Mouse (Mus musculus) monocyte, adult 5-6 weeks (primary cell): Measurements from ENCODE around the gene Acot5. TPM values are rescaled to one million over a fixed set of nuclear protein-coding genes. Genes with fewer than 3 reads are reported as not detected.

ENCODE experiments used
- ATAC-seq: fragments of 153-309, 156-312 bp; replicated peaks from 2 replicates; pipeline ENCODE4 v1.8.0; 2017; ENCODE audit warnings: mild to moderate bottlenecking; ENCODE audit not compliant: low TSS enrichment, insufficient number of reproducible peaks, severe bottlenecking, poor library complexity, low FRiP score
- total RNA-seq: library from RNA; stranded (forward); fragments of 200-1000, 200-491, 200-594 nt; gene quantifications from 3 replicates; pipeline ENCODE4 v1.2.3, GENCODE M21; 2017

Acot5 gene
- total RNA-seq, 1 experiment from 2014 or later, result not detected

DNA sequence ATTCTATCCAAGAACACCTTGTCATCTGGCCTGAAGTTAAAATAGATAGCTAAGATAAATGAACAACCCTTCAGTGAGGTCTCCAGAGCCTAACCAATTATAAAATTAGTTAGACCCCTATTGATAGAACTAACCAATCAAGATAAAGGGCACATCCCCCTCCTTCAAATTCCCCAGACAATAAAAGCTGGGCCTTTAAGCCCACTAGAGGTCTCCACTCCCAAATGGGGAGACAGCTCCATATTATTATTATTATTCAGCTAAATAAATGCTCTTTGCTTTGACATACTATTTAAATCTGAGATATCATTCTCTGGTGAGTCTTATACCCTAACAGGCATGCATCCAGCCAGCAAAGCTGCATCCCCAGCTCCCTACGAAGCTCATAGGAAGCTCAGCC, 40.8 kb downstream of the Acot5 start:
- ATAC-seq, result no peak

DNA sequence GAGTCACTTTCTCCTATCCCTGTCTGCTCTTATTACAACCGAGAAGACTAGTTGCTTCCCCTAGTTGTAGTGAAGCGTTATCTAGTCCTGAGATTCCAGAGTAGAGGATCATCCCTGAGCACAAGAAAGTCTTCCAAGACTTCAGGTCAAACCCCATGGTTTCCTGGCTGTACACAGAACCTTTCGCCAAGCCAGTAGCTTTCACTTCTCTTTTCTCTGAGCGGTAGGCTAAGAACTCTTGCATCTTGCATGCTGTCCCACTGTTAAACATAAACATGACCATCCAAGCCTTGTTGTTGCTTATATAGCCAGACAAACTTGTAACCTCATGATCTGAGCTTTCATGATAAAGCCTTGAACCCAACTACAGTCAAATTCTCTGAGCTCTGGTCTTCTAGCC, 41.7 kb downstream of the Acot5 start:
- no peak for ATAC-seq

DNA sequence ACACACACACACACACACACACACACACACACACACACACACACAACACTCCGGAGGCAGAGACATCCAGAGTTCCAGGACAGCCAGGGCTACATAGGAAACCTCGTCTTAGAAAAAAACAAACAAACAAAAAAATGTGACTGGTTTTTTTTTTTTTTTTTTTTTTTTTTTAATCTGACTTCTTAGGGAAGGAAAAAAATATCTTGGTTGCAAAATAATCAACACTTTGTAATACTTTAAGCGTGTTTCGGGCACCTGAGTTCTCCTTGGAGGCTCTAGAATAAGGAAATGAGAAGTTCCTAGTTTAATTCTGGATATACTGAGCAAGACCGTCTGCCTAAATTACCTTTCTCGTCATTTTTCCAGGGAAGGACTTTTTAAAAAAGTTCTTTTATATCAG, 44.6 kb downstream of the Acot5 start:
- ATAC-seq, result no peak

DNA sequence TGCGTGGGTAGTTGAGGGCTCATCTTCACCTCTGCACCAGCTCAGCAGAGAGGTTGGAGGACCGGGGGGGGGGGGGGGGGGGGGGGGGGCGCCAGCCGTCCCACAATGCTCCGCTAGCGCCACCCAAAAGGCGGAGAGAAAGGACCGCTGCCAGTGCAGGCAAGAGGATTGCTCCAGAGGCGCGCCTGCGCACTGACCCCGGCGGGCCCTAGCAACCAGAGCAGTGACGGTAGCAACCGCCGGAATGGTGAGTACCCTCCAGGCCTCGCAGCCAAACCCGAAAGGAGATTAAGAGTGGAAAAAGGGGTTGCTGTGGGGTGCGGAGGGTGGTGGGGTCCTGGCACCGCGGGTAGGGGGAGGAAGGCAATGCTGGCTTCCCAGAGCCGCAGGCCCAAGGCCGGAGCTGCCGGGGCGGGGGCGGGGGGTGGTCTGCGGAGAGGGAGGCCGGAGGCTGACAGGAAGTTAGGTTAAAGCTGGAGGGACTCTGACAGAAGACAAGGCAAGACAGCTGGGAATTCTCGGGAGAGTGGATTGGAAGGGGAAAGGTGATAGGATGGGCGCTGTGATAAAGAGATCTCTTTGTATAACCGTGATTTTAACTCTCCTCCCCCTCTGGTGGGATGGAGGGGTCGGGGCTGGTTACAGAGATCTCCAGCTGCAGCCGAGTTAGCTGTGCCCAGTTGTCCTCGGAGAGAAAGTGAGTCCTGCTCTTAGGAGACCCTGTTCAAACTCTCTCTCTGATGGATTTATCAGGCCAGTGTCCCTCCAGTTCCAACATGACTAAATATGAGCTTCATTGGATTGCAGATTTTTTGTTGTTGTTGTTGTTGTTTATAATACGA, 45.2 kb downstream of the Acot5 start, which contains the start of gene Dnal1:
Gene Dnal1 (plus strand): TSS at position 214 of the 842 bp plus-strand sequence.
- ATAC-seq, result peak; percentile 84

DNA sequence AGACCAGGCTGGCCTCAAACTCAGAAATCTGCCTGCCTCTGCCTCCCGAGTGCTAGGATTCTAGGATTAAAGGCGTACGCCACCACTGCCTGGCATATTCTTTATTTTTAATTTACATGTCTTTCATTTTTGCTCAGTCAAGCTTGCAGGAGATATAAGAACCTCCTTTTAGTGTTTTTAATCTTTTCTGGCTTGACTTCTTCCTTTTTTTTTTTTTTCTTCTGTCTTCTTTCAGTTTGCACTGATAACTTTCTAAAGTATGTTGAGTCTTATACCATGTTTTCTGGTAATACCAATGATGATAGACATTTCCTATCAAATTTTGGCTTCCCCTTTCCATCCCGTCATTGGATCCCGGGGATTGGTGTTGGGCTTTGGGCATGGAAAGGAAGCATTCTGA, 50.5 kb downstream of the Acot5 start:
- no peak for ATAC-seq

Other genes starting within 250 kb of the Acot5 start
- gene Numb, start 147.4 kb upstream of the Acot5 start, total RNA-seq, result 21.1 to 36.1 TPM (median 30.5 TPM) in 3 replicates
- gene Riox1, start 118.7 kb upstream of the Acot5 start, total RNA-seq, result 5.4 to 10.9 TPM (median 7.5 TPM) in 3 replicates
- not detected in 3 replicates for gene Heatr4, start 84.5 kb upstream of the Acot5 start, total RNA-seq
- gene Acot2, start 81.5 kb upstream of the Acot5 start, total RNA-seq, result 15.4 to 18.4 TPM (median 16.3 TPM) in 3 replicates
- gene Acot1, start 59.8 kb upstream of the Acot5 start, total RNA-seq, result not detected in 3 replicates
- not detected in 3 replicates for gene Acot4, start 30.9 kb upstream of the Acot5 start, total RNA-seq
- not detected in 3 replicates for gene Gm49366, start 30.4 kb upstream of the Acot5 start, total RNA-seq
- not detected in 3 replicates for gene Acot3, start 17.2 kb upstream of the Acot5 start, total RNA-seq
- gene Acot6, start 31.3 kb downstream of the Acot5 start, total RNA-seq, result 0.10 TPM in 1 of 3 replicates, not detected in the others
- 0.19 to 0.32 TPM in 2 of 3 replicates, not detected in the other for gene Dnal1, start 45.0 kb downstream of the Acot5 start, total RNA-seq
- 0.78 to 3.5 TPM in 2 of 3 replicates, not detected in the other for gene Pnma1, start 79.2 kb downstream of the Acot5 start, total RNA-seq
- gene Elmsan1, start 149.6 kb downstream of the Acot5 start, total RNA-seq, result 21.6 to 42.4 TPM (median 28.2 TPM) in 3 replicates
- gene Ptgr2, start 215.9 kb downstream of the Acot5 start, total RNA-seq, result 50.7 to 64.4 TPM (median 56.7 TPM) in 3 replicates
- gene Zfp410, start 247.5 kb downstream of the Acot5 start, total RNA-seq, result 37.1 to 48.0 TPM (median 46.0 TPM) in 3 replicates